Mouse (Mus musculus) fibroblast of lung, adult 2 months (primary cell): Measurements from ENCODE around the gene Apoo.
"Not testable (repeated sequence)": the region's sequence is repeated elsewhere in the genome, so short reads cannot be mapped to it uniquely, and the experiment has no call there.

Source experiments
- DNase-seq: peaks from one replicate; pipeline ENCODE4 v3.0.0-alpha.2; 2011; ENCODE audit warnings: low read depth

Gene Apoo

GRCm38 (mm10) chrX:94366670-94367241 is at the start of gene Apoo, which contains the start of gene Fam90a1b:
TSS of gene Apoo (plus strand) at chrX:94367117.
TSS of gene Fam90a1b (minus strand) at chrX:94366777.
- peak; percentile 93 for DNase-seq

GRCm38 (mm10) chrX:94321036-94321902 is 45.6 kb upstream of the Apoo start:
- no peak for DNase-seq

DNA sequence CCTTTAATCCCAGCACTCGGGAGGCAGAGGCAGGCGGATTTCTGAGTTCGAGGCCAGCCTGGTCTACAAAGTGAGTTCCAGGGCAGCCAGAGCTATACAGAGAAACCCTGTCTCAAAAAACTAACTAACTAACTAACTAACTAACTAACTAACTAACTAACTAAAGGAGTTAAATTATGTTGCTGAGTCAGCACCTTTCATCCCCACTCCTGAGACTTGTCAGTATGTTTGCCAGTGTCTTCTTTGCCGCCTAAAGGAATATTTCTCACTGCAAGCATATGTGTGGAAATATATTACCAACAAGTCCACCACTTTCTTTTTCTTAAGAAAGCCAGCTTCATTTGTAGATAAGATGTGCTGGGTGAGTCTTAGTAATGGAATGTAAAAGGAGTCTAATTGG is 23.3 kb upstream of the Apoo start:
- not testable (repeated sequence) for DNase-seq

DNA sequence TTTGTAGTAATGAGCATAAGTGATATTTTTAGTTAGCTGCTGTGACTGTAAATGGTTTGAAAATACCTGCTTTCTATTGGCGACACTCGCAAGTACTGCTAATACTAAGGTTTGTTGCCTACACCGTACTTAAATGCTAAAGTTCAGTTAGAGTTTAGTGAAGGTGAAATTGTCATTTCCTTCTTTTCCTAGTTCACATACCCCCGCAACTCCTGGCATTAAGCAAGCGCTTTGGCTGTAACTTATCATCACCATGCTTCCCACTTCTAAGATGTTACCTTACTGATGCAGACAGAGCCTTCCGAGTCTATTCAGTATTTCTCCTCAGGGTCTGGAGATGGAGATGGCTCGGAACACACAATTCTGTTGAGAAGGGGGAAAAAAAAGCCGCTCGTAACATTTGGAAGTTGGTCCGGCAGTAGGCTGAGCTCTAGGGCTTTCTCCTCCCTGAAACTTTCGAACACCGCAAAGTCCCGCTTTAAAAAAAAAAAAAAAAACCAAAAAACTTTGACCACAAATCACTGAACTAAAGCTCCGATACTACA is 1.5 kb upstream of the Apoo start:
- no peak for DNase-seq

DNA sequence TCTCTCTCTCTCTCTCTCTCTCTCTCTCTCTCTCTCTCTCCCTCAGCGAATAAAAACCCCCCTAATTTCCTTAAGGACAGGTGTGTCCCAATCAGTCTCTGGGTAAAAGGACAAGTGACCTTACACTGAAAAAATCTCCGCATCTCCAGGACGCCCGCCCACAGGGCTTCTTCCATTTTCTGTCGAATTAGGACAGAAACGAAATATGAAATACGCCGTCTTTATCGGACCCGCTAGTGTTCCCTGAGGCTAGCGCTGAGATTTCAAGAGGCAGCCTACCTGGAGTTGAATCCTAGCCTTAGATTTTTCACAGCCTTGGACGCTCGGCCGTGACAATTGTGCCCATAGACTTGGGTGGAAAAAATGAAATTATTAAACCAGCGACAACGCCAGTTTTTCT is 888 bp upstream of the Apoo start:
- no peak for DNase-seq

- no peak for DNase-seq
These were observed 331 bp downstream of the Apoo start for GRCm38 (mm10) chrX:94367248-94367647.

GRCm38 (mm10) chrX:94378734-94379133 is 11.8 kb downstream of the Apoo start:
- no peak for DNase-seq

GRCm38 (mm10) chrX:94408975-94409374 is 42.1 kb downstream of the Apoo start:
- no peak for DNase-seq

GRCm38 (mm10) chrX:94420210-94420609 is 53.3 kb downstream of the Apoo start:
- DNase-seq, result no peak

- peak; percentile 6 for DNase-seq
These were observed 64.8 kb downstream of the Apoo start for GRCm38 (mm10) chrX:94431548-94432375.

- DNase-seq, result not testable (repeated sequence)
These were observed 78.5 kb downstream of the Apoo start for GRCm38 (mm10) chrX:94445427-94445826.

- not testable (repeated sequence) for DNase-seq
These were observed 79.1 kb downstream of the Apoo start for GRCm38 (mm10) chrX:94446021-94446420.

DNA sequence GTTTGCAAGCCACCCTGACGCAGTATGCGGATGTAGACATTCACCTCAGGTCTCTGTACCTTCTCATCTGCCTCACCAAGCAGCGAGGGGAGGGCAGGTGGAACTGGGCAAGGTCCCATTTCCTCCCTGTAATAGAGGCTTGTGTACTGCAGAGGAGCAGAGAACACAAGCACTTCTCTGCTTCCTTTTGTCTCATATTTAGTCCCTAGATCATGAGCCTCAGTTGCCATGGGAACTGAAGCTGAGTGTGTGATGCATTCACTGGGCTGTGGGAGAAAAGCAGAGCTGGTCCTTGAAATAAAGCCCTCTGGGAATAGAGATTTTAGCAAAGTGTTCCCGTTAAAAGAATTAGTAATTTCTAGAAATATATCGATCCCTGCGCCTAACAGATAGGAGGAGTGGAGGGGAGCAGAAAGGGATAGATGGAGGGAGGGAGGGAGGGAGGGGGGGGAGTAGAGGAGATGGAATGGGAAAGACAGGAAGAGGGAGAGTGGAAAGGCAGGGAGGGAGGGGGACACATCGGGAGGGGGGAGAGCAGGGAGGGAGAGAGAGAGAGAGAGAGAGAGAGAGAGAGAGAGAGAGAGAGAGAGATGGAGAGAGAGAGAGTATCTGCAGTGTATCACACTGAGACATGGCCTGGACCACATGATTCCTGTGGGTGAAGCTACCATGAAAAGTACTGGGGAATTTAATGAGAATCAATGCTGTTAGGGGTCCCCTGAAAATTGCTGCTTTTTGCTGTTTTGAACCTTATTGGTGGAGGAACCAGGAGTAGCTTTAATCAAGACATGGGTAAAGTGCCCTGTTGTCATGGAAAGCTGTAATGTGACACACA is 83.3 kb downstream of the Apoo start:
- not testable (repeated sequence) for DNase-seq

DNA sequence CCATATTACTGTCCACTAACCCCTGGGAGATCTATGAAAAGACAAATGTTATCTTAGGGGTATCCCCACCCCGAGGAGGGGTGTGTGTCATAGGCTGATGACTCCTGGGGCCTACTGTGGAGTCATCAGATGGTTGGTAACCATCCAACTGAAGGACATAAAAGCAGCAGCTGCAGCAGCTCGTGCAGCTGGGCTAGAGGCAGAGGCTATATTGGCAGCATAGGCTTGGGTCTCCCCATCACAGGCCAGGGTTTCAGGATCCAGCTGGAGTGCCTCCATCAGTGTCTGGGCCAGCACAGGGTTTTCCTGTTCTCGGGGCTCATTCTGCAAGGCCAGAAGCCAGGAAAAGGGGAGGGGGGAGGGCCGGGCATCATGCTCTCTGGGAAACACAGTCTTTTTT is 92.4 kb downstream of the Apoo start:
- DNase-seq, result no peak

DNA sequence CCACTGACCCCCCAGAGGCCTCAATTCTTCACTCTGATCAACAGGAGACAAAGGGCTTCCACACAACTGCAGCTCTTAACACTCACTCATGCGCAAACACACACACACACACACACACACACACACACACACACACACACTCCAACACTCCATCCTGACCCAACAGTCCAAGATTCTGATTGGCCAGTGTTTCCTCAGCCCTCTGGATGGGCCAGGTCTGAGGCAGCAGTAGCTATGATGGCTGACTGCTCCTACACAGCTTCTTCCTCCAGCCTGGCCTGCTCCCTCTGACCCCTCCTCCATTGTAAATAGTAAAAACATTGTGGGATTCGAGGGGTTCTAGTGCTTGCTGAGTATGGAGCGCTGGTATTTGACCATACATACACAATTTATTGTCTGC is 94.6 kb downstream of the Apoo start:
- not testable (repeated sequence) for DNase-seq

GRCm38 (mm10) chrX:94462604-94463429 is 95.9 kb downstream of the Apoo start:
- DNase-seq, result not testable (repeated sequence)
